Mouse (Mus musculus) testis, postnatal 10 days (tissue): ENCODE results near the gene Akt1s1.
"Not testable (repeated sequence)": the region's sequence is repeated elsewhere in the genome, so short reads cannot be mapped to it uniquely, and the experiment has no call there.

Source experiments
- DNase-seq: peaks from one replicate; pipeline ENCODE4 v3.0.0; 2021; ENCODE audit warnings: low spot score

Gene Akt1s1

GRCm38 (mm10) chr7:44869697-44870528 lies 21.1 kb downstream of the Akt1s1 start, which contains the start of gene Ptov1:
Gene Ptov1 (minus strand): TSS chr7:44869788.
- DNase-seq, result peak; percentile 92

GRCm38 (mm10) chr7:44870614-44871013 lies 21.8 kb downstream of the Akt1s1 start:
- no peak for DNase-seq

- no peak for DNase-seq
Measured at GRCm38 (mm10) chr7:44871181-44871580, 22.4 kb downstream of the Akt1s1 start.

GRCm38 (mm10) chr7:44871774-44872173 lies 23.0 kb downstream of the Akt1s1 start:
- not testable (repeated sequence) for DNase-seq

- DNase-seq, result no peak
Measured at GRCm38 (mm10) chr7:44877833-44878232, 29.0 kb downstream of the Akt1s1 start.

- no peak for DNase-seq
Measured at GRCm38 (mm10) chr7:44883036-44883435, 34.2 kb downstream of the Akt1s1 start.

GRCm38 (mm10) chr7:44884637-44885036 lies 35.8 kb downstream of the Akt1s1 start:
- no peak for DNase-seq

- DNase-seq, result no peak
Measured at GRCm38 (mm10) chr7:44886964-44887363, 38.2 kb downstream of the Akt1s1 start.

- no peak for DNase-seq
Measured at GRCm38 (mm10) chr7:44888256-44889105, 39.7 kb downstream of the Akt1s1 start.

- no peak for DNase-seq
Measured at GRCm38 (mm10) chr7:44890180-44890579, 41.4 kb downstream of the Akt1s1 start.

GRCm38 (mm10) chr7:44890737-44891136 lies 41.9 kb downstream of the Akt1s1 start:
- no peak for DNase-seq

GRCm38 (mm10) chr7:44891611-44892010 lies 42.8 kb downstream of the Akt1s1 start:
- no peak for DNase-seq

- DNase-seq, result peak; percentile 89
Measured at GRCm38 (mm10) chr7:44892276-44892921, 43.6 kb downstream of the Akt1s1 start, which contains the start of gene Med25. Gene Med25 (minus strand): TSS chr7:44892712.

- DNase-seq, result no peak
Measured at GRCm38 (mm10) chr7:44893197-44893596, 44.4 kb downstream of the Akt1s1 start.

GRCm38 (mm10) chr7:44894175-44894574 lies 45.4 kb downstream of the Akt1s1 start:
- no peak for DNase-seq

- DNase-seq, result no peak
Measured at GRCm38 (mm10) chr7:44895206-44895592, 46.4 kb downstream of the Akt1s1 start.

- peak; percentile 90 for DNase-seq
Measured at GRCm38 (mm10) chr7:44895593-44896434, 47.0 kb downstream of the Akt1s1 start, which contains the start of gene Fuz. Gene Fuz (plus strand): TSS chr7:44896079.

GRCm38 (mm10) chr7:44896499-44896898 lies 47.7 kb downstream of the Akt1s1 start:
- no peak for DNase-seq

- peak; percentile 82 for DNase-seq
Measured at GRCm38 (mm10) chr7:44898607-44899006, 49.8 kb downstream of the Akt1s1 start.

GRCm38 (mm10) chr7:44900632-44901031 lies 51.8 kb downstream of the Akt1s1 start:
- no peak for DNase-seq

GRCm38 (mm10) chr7:44901230-44901722 lies 52.5 kb downstream of the Akt1s1 start:
- peak; percentile 68 for DNase-seq
